Mouse (Mus musculus): Measurements from ENCODE around the gene Elane.

Gene Elane

DNA sequence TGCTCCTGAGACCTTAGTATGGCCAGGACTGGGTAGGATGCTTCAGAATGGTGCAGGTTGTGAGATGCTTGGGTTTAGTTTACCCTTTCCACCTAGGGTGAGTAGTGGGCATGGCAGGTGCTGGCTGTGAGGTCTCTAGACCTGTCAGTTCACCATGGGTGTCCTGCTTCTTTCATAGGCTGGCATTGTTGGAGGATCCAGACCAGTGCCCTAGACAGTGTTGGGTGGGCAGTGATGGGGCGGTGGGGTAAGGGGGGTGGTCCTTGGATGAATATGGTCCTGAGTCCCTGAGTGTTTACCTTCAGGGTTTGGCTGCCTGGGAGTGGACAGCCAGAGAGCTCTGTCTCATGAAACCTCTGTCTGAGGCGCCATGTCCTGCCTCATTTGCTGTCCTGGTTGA, 28.2 kb upstream of the Elane start:
- no peak for DNase-seq (ENCODE audit: inconsistent ontology term)

DNA sequence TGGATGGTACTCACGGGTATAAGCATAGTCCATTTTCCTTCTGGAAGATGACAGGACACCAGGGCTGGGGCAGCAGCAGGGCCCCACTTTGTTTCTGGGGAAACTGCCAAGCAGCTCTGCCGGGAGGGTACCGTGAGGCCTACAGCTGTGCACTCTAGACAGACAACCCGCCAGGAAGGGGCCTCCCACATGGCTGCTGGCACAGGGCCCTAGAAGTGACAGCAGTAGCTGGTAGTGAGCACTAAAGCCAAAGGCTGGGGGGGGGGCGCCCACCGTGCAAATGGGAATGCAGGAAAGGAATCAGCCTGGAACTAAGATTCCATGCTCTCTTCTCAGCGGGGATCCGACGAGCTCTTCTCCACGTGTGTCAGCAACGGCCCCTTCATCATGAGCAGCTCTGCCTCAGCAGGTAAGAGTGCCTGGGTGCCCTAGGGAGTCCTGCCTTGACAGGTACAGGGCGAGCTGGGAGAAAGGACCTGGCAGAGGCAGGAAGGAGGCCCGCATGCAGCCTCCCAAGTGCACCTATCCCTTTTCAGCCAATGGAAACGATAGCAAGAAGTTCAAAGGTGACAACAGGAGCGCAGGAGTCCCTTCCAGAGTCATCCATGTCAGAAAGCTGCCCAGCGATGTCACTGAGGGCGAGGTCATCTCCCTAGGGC, 27.5 kb upstream of the Elane start:
- DNase-seq (ENCODE audit: inconsistent ontology term), result peak; percentile 76

DNA sequence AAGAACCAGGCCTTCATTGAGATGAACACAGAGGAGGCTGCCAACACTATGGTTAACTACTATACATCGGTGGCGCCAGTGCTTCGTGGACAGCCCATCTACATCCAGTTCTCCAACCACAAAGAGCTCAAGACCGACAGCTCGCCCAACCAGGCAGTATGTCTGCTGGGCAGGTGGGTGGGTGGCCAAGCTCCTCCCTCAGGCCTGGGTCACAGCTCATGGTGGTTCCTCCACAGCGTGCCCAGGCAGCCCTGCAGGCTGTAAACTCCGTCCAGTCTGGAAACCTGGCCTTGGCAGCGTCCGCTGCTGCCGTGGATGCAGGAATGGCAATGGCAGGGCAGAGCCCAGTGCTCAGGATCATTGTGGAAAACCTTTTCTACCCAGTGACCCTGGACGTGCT, 26.9 kb upstream of the Elane start:
- no peak for DNase-seq (ENCODE audit: inconsistent ontology term)

DNA sequence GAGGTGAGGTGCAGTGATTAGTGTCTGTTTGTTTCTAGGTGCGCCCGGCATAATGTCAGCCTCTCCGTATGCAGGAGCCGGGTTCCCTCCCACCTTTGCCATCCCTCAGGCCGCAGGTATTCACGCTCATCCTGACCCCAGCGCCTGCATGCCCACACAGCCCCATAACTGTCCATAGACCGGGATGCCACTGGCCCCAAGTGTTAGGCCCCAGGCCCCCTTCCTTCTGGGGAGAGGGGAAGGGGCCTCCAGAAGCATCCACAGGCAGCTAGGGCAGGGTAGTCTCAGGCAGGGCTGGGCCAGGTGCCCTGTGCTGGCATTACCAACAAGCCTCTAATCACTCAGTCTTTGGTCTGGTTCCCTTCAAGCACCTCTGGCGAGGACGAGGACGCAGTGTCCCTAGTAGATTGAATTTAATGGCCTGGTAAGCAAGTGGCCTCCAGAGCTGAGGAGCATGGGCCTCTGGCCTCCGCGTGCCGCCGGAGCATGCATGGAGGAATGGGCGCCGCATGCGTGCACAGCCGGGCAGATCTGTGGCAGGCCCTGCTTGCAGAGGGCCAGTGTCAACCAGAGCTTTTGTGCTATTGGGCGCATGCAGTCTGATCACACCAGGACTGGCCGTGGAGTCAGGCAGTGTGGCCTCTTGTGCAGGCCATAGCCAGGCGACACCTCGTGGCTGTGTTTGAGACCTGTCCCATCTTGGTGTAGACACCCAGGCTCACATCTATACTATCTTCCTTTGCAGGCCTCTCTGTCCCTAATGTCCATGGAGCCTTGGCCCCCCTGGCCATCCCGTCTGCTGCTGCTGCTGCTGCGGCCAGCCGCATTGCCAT, 25.8 kb upstream of the Elane start:
- no peak for DNase-seq (ENCODE audit: inconsistent ontology term)

DNA sequence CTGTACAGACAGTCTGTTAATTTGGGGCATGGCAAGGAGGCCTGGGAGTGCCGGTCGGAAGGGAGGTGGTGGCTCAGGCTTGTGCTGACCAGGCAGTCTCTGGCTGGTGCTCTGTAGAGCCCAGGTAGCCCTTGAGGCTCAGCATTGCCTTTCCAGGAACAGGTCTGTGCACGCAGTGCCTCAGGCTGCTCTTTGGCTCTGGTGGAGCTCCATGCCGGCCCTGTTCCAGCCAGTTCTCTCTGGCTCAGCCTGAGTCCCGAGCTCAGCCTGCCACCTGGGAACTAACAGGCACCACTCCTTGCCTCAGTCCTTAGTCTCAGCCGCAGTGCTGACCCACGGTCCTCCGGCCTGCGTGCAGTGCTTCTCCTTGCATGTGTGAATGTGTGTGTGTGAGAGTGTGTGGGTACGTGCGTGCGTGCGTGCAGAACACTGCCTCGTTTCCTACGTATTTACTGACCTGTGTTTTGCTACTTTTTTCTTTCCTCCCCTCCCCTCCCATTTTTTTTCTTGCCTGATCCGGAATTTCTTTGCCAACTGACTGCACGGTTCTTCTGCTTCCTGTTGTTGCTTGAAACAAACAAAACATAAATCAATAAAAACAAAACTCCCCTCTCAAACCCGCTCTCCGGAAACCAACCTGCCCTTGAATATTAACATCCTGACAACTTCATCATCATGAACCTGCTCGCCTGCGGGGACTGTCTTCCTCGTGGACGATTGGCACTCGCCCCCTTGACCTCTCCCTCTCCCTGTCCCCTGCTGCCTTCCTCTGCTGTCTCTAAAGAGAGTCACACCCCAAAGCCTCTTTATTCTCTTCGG, 24.6 kb upstream of the Elane start:
- no peak for DNase-seq (ENCODE audit: inconsistent ontology term)

DNA sequence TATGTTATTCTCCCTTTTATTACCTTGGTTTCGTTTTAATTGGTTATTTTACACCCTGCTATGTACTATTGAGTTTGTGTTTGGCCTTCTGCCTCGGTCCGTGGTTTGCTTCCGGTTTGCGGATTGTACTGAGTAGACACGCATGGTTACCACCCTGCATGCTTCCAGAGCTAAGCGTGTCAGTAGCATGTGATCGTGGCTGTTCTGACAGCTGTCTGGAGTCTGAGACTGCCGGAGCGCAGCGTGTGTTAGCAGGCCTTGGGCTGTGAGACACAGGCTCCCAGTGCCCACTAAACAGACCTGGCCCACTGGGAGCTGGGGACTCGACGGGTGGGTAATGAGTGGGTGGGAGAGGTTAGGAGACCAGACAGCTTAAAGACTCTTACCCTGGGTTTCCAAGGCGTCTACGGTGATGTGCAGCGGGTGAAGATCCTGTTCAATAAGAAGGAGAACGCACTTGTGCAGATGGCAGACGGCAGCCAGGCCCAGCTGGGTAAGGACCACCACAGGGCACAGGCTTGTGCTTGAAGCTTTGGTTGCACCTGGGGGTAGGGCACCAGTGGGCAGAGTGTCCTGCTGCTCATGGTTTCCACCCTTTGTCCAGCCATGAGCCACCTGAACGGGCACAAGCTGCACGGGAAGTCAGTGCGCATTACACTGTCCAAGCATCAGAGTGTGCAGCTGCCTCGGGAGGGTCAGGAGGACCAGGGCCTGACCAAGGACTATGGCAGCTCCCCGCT, 23.8 kb upstream of the Elane start:
- DNase-seq (ENCODE audit: inconsistent ontology term), result no peak

DNA sequence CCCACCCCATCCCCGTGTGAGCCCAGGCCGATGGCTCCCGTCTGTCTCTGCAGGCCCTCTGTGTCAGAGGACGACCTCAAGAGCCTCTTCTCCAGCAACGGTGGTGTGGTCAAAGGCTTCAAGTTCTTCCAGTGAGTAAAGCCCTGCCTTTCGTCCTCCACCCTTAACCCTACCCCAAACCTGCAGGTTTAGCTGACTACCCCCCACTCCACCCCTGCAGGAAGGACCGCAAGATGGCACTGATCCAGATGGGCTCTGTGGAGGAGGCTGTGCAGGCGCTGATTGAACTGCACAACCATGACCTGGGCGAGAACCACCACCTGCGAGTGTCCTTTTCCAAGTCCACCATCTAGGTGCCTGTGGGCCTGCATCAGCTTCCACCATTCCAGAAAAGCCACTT, 23.1 kb upstream of the Elane start:
- DNase-seq (ENCODE audit: inconsistent ontology term), result no peak

DNA sequence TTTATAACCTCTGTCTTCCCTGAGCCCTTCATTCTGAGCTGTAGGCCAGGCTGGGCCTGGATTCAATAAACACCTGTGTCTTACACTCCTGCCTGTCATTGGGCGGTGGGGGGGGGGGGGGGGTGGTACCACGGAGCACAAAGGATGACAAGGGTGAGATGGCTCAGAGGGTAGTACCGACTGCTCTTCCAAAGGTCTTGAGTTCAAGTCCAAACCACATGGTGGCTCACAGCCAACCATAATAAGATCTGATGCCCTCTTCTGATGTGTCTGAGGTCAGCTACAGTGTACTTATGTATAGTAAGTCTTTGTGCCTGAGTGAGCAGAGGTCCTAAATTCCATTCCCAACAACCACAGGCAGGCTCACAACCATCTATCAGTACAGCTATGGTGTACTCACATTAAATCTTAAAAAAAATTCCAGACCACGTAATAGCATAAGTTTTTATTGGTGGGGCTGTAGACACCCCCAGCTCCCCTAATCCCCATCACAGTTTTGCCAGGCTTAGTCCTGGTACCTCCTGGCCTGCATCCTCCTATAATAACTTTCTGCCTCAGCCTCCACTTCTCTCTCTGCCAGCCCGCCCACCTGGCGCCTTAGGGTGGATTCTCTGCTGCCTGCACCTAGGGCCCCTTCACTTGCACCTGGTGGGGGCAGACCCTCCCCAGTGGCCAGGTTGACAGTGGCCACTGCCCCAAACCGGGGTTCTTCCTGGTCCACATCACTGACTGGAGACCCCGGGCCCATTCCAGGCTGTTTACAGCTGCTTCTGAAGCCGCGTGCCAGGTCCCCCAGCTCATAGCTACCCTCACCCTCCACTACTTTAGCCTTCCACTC, 21.5 kb upstream of the Elane start:
- DNase-seq (ENCODE audit: inconsistent ontology term), result no peak

DNA sequence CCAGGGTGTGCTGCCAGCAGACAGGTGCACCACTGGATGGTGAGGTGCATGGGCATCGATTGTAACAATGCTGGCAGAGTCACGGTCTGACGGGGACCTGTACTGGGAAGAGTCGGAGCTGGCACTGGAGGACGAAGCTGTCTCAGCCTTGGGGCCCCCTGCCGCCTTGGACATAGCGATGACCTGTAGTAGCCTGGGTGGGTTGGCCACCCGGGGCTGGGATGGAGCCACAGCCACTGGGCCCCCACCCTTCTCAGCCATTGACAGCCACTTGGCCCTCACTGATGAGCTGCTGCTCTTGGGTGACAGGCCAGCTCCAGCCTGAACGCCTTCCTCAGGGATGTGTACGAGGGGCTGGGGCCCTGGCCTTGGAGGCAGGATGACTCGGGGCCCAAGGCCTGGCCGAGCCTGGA, 20.9 kb upstream of the Elane start:
- DNase-seq (ENCODE audit: inconsistent ontology term), result no peak

DNA sequence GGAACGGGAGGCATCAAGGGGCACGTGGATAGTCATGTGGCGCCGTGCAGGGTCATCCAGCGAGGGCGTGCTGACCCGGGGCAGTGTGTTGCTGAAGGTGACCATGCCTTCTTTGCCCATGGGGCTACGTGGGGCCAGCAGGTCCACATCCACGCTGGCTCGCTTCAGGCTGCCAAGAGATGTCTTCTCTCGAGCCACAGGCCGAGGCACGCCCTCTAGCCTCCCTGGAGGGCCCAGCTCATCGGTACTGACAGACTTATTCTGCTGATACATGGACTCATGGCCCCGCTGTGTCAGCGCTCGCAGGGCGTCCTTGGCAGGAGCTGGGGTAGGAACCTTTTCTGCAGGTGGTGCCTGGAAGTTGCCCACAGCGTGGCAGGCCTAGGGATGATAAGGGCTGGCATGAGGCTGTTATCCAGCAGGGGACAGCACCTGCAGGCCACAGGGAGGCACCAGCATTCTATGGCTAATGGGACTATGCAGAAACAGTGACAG, 20.2 kb upstream of the Elane start:
- DNase-seq (ENCODE audit: inconsistent ontology term), result no peak

DNA sequence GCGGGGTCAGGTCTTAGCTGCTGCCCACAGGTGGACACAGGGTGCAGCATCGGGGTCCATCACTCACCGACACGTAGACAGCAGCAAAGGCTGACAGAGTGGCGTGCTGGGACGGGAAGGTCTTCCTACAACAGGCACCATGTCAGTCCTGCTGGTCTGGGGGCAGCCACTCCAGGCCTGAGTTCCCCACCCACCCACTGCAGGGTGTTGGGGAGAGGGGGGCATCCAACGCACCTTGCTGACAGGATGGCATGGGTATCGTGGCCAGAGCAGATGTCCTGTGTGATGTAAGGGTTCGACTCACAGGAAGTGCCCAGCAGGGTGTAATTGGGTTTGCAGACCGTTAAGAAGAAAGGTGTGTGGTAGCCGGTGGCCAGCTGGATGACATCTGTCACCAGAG, 19.4 kb upstream of the Elane start:
- DNase-seq (ENCODE audit: inconsistent ontology term), result no peak

DNA sequence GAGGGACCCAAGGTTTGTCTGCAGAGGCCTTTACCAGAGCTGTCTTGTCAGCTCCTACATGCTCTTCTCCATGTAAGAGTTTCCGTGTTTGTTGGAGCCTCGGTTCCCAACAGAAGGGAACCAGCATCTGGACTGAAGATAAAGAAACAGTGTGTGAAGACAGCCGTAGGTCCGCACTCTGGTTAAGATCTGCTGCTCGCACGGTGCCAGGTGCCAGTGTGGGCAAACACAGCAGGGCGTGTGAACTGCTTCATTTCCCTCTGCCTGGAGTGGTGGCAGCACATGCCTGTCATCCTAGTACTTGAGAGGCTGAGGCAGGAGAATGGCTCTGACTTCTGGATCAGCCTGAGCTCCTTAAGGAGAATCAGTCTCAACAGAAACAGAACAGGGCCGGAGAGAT, 14.2 kb upstream of the Elane start:
- DNase-seq (ENCODE audit: inconsistent ontology term), result no peak

DNA sequence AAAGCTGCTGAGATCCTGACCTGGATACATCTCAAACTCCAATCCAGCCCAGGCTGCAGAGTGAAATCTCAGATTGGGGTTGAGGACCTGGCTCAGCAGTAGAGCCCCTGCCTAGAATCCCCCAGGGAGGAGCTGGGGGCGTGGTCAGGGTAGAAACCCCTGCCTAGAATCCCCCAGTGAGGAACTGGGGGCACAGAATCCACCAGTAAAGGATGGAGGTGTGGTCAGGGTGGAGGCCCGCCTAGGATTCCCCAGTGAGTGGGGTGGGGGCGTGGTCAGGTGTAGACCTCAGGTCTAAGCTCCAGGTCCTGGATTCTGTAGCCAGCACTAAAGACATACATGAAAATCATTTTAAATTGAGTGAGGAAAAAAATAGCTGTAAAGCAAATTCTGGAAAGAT, 13.2 kb upstream of the Elane start:
- no peak for DNase-seq (ENCODE audit: inconsistent ontology term)

DNA sequence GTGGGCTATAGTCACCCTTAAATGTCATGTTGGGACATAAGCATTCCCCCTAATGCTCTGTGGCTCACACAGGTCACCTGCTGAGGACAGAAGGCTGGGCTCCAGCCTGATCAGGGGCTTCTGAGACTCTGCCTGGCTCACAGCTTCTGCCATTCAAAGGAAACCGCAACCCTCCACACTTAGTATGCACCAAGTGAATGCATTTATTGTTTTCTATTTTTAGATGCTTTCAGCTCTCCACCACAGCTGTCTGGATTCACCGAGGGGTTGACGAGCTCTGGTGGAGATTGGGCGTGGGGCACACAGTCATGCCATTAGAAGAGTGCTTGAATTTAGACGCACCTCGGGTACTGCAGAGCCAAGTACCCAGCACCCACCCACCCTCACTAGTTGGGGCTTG, 12.7 kb upstream of the Elane start:
- peak; percentile 40 for DNase-seq (ENCODE audit: inconsistent ontology term)

DNA sequence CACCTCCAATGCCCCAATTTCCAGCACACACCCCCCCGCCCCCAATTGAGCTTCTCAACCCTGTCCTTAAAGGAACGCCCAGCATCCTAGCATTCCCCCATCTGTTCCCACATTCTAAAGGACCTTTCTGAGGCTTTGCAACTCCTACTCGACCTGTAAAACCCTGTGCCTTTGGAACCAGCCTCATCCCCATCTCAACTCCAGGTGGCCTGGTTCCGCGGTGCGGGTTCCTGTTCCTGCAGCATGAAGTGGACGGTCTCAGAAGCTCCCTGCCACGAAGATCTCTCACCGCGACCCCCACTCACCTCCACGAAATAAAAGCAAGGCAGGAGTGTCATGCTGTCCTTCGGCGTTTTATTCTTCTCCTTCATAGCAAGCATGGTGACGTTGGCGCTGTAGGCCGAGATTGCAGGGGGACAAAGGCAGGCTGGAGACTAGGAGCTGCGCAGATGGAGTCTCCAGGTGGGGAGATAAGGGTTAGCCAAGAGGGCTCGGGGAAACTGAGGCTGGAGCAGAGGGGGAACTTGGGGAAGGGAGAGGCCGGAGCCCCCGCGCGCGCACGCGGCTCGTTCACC, 12.2 kb upstream of the Elane start:
- DNase-seq (ENCODE audit: inconsistent ontology term), result no peak

DNA sequence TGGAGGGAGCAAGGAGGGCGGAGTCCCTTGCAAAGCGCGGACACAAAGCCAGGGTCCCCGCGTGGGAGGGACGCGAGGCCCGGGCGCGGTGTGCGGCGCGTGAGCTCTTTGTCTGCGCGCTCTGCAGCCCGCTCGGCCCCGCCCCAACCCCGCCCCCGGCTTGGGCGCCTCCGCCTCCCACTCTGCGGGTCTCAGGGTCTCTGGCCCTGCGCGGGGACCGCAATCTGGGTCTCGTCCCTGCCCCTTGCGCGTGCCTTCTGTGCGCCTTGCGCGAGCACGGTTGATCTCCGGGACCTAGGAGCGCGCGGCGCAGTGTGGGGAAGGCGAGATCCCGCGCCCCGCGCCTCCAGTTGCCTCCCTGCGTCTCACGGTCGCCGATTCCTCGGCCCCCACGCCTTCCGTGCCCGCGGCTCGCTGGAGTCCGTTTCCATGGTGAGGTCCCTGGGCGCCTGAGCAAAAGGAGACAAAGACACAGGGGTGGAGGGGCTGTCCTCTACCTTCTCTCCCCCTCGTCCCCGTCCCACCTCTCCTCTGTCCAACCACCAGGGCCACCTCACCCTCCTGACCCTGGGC, 11.7 kb upstream of the Elane start, which contains the start of the genes Prtn3 and Plppr3:
TSS of gene Prtn3 (plus strand) at position 187 of the 573 bp plus-strand sequence.
TSS of gene Plppr3 (minus strand) at position 345 of the 573 bp plus-strand sequence.
- peak; percentile 51 for DNase-seq (ENCODE audit: inconsistent ontology term)

DNA sequence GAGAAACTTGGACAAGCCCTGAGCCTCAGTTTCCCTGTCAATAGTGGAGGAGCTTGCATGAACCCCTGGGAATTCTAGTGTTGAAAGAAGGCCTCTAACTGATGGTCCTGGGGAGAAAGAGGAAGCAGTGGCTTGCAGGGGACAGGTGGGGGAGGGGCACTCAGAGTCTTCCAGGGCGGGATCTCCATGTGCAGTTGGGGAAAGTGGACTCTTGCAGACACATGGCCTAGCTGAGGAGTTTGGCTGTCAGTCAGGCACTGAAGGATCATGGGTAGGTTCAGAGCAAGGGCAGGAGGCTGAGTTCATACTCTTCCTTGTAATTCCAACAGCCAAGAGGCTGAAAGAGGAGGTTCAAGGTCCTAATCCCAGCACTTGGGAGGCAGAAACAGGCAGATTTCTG, 8.9 kb upstream of the Elane start:
- no peak for DNase-seq (ENCODE audit: inconsistent ontology term)

DNA sequence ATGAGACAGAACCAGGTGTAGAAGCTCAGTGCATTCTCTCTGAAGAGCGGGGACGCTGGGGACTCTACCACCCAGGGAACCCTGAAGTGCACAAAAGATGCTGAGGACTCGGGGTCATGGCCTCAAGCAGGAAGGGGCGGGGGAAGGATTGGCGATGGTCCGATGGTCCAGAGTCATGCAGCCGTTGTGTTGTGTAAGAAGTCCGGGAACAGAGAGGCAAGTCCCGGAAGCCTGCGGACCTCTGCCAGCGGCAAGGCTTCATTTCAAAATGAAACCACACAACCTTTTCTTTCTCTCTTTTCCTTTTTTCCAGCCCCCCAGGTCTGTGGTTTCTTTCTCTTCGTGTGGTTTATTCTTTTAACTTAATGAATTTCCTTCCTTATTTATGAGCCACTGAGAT, 8.3 kb upstream of the Elane start:
- DNase-seq (ENCODE audit: inconsistent ontology term), result peak; percentile 75

DNA sequence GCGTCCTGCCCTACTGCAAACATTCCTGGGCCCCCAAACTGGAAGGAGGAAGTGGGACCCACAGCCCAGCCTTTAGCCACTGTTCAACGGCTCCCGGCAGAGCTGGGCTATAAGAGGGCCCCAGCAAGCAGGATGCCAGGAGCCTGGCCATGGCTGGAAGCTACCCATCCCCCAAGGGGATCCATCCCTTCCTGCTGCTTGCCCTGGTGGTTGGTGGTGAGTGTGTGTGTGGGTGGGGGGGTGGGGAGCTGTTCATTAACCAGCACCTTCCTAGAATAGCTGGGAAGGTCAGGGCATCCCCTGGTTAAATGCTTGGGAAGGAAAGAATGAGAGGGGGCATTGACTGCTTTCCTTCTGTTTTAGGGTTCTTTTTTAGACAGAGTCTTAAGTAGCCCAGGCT, 6.5 kb upstream of the Elane start:
- DNase-seq (ENCODE audit: inconsistent ontology term), result no peak

DNA sequence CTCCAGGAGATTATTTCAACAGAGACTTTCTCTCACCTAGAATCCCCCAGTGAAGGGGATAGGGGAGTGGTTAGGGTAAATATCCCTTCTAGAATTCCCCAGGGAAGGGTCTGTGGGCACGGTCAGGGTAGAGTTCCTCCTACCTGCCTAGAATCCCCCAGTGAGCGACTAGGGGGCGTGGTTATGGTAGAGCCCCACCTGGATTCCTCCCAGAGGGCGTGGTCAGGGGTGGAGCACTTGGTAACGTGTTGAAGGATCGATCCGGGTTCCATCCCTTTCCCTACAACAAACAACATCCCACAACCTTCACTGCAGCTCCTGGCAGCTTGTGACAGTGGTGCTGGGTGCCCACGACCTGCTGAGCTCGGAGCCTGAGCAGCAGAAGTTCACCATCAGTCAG, 5.3 kb upstream of the Elane start:
- no peak for DNase-seq (ENCODE audit: inconsistent ontology term)

Data from Muller cell, postnatal 12 days (primary cell).